In the genomic region with DNA sequence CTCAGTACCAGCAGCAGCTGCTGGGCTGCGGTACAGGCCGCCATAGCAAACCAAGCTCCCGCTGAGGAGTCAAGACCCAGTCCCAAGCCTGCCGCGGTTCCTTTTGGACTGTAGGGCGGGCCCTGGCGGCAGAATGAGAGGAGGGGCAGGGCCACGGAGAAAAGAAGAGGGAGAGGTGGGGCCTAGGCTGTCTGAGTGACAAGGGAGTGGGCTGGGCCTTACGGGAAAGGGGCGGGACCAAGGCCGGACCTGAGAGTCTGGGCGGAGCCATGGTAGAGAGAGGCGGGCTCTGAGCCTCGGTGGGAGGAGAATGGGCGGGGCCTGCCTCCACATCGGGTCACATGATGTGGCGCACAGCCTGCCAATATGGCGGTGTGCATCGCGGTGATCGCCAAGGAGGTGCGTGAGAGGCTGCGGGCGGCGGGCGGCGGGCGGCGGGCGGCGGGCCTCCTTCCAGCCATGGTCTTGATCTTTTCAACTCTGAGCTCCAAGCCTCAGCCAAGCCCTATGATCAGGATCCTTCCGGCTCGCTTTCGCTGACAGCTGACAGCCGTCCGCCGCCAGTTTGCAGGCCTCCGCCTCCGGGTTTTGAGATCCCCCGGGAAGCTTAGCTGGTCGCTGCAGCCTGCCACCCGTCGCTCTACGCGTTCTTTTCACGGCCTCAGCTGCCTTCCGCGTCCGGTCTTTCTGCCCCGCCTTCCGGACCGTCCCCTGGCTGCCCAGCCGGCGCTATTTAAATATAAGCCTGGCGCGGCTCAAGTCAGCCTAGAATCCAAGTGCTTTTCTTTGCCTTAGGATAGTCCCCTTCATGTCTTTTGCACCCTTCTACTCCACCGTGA, we compare ENCODE assay signal across 8 mouse cellular contexts. TPM values are rescaled to one million over a fixed set of nuclear protein-coding genes. Genes with fewer than 3 reads are reported as not detected.
A peak's percentile ranks its signal among the peaks of the same experiment; 100 is the strongest.
DNase-seq lines count a peak whose midpoint lies in the region; ATAC-seq lines count a peak whose summit lies in the region.

A gene (minus strand): TSS at position 169 of the 839 bp plus-strand sequence.
A gene (plus strand): TSS at position 346 of the 839 bp plus-strand sequence.

- DNase-seq in adrenal gland, adult (ENCODE audit: inconsistent age in 2 of 2, low spot score in 1 of 2), result peak; percentile 97 to 98
- DNase-seq in embryo, embryonic 10.5 days (ENCODE audit: low spot score), result peak; percentile 100
- DNase-seq in gastrocnemius, postnatal 14 days, result peak; percentile 95
- DNase-seq in left cerebral cortex, postnatal 10 days (ENCODE audit: extremely low spot score in 1 of 2, low spot score in 2 of 2), result peak; percentile 94 to 96
- peak; percentile 93 for DNase-seq in right cerebral cortex, postnatal 25 days
- peak; percentile 93 to 96 for DNase-seq in urinary bladder, postnatal 4 days (ENCODE audit: low spot score in 2 of 2)

- intact Hi-C loops in gastrocnemius, postnatal 14 days (cut with DNase I; ENCODE audit: low total_unique reads), result no loop called here
- intact Hi-C loops in left cerebral cortex, postnatal 10 days (cut with DNase I), result loop anchor here (5.0 kb wide), 1 partner anchor 109 kb away; no protein-coding TSS in a partner anchor

- ATAC-seq in inflammation-experienced regulatory T-cells, adult 6 months, result peak; percentile 99
- ATAC-seq in megakaryocyte-erythroid progenitor cell, adult 5-6 weeks (replicated peaks; ENCODE audit: low FRiP score, low TSS enrichment, poor library complexity, severe bottlenecking), result peak; percentile 97

RNA-seq across cellular contexts. Expression of the first gene that starts in this region (rescaled TPM):
- 1 to 10 TPM; 2.9 to 3.6 TPM for total RNA-seq in gastrocnemius, postnatal 14 days (2021)
- 10 to 100 TPM in 2 of 3 experiments, 1 to 10 TPM in 1; 8.3 to 11.6 (median 10.6) TPM for polyA plus RNA-seq in inflammation-experienced regulatory T-cells, adult 6 months (2017; shearing (Covaris generic))
- total RNA-seq in left cerebral cortex, postnatal 10 days (2021), result 10 to 100 TPM; 12.5 to 14.6 TPM
- 21.7 and 31.5 TPM in 2 replicates for total RNA-seq in megakaryocyte-erythroid progenitor cell, adult 5-6 weeks (2014; fragmentation: Nextera tagmentation)
- 3.8 and 8.2 TPM in 2 replicates for total RNA-seq in megakaryocyte-erythroid progenitor cell, adult 5-6 weeks (2017)

RNA-seq across cellular contexts. Expression of the second gene that starts in this region (rescaled TPM):
- total RNA-seq in gastrocnemius, postnatal 14 days (2021), result 10 to 100 TPM; 47.5 TPM
- polyA plus RNA-seq in inflammation-experienced regulatory T-cells, adult 6 months (2017; shearing (Covaris generic)), result 10 to 100 TPM; 57.7 to 82.5 (median 80.6) TPM
- total RNA-seq in left cerebral cortex, postnatal 10 days (2021), result 10 to 100 TPM; 81.8 to 83.6 TPM
- total RNA-seq in megakaryocyte-erythroid progenitor cell, adult 5-6 weeks (2014; fragmentation: Nextera tagmentation), result 24.4 and 27.7 TPM in 2 replicates
- 10.2 and 19.6 TPM in 2 replicates for total RNA-seq in megakaryocyte-erythroid progenitor cell, adult 5-6 weeks (2017)

Comparison
In these comparisons a context has a peak if more than half of its experiments do, and no peak if none do; other contexts are left out.
1. Peak in every context shown above with its lines: DNase-seq and ATAC-seq.